Mouse (Mus musculus) forebrain, embryonic 15.5 days (tissue): ENCODE measurements around the gene Pkn3. TPM values are rescaled to one million over a fixed set of nuclear protein-coding genes. Genes with fewer than 3 reads are reported as not detected.
"Not testable (repeated sequence)": the region's sequence is repeated elsewhere in the genome, so short reads cannot be mapped to it uniquely, and the experiment has no call there.

Source experiments
- ATAC-seq: fragments of 200-750 bp; cut with Nextera tagmentation; replicated peaks from 2 replicates; pipeline ENCODE4 v1.8.0; 2017; ENCODE audit warnings: mild to moderate bottlenecking, moderate TSS enrichment, moderate library complexity
- H3K27ac ChIP-seq: fragments of 300-500 bp; sonication (generic); replicated peaks from 2 replicates; pipeline ENCODE4 v1.5.1; 2015; ENCODE audit warnings: mild to moderate bottlenecking, inconsistent platforms
- H3K27me3 ChIP-seq: fragments of 300-500 bp; sonication (generic); 2 replicates; pipeline ENCODE4 v1.6.1; 2015; ENCODE audit warnings: inconsistent platforms
- H3K36me3 ChIP-seq: fragments of 300-500 bp; sonication (generic); 2 replicates; pipeline ENCODE4 v1.6.1; 2015; ENCODE audit warnings: mild to moderate bottlenecking, inconsistent platforms
- H3K4me1 ChIP-seq: fragments of 300-500 bp; sonication (generic); 2 replicates; pipeline ENCODE4 v1.6.1; 2015; ENCODE audit warnings: inconsistent platforms
- H3K4me2 ChIP-seq: fragments of 300-500 bp; sonication (generic); replicated peaks from 2 replicates; pipeline ENCODE4 v1.6.1; 2015; ENCODE audit warnings: mild to moderate bottlenecking, inconsistent platforms
- H3K4me3 ChIP-seq: fragments of 300-500 bp; sonication (generic); 2 replicates; pipeline ENCODE4 v1.5.1; 2015; ENCODE audit warnings: mild to moderate bottlenecking, inconsistent platforms
- H3K9ac ChIP-seq: fragments of 300-500 bp; sonication (generic); replicated peaks from 2 replicates; pipeline ENCODE4 v1.6.1; 2015; ENCODE audit warnings: mild to moderate bottlenecking, inconsistent platforms
- H3K9me3 ChIP-seq: fragments of 300-500 bp; sonication (generic); 2 replicates; pipeline ENCODE4 v1.6.1; 2016; ENCODE audit warnings: inconsistent platforms
- WGBS: fragments of 180-500 bp; shearing (Covaris S2); methylation state at CpG from one replicate; pipeline ENCODE4 v1.1.7; 2015; ENCODE audit warnings: mixed read lengths; 5-methylcytosine and 5-hydroxymethylcytosine counted together
- polyA plus RNA-seq: library from polyadenylated mRNA; unstranded; fragments of >200 nt; fragmentation: Nextera tagmentation; extraction: Ambion mirVana; gene quantifications from 2 replicates; pipeline ENCODE4 v1.2.1, GENCODE M21; 2015

The Pkn3 gene
- polyA plus RNA-seq, 1 experiment from 2014 or later = 3.9 TPM

DNA sequence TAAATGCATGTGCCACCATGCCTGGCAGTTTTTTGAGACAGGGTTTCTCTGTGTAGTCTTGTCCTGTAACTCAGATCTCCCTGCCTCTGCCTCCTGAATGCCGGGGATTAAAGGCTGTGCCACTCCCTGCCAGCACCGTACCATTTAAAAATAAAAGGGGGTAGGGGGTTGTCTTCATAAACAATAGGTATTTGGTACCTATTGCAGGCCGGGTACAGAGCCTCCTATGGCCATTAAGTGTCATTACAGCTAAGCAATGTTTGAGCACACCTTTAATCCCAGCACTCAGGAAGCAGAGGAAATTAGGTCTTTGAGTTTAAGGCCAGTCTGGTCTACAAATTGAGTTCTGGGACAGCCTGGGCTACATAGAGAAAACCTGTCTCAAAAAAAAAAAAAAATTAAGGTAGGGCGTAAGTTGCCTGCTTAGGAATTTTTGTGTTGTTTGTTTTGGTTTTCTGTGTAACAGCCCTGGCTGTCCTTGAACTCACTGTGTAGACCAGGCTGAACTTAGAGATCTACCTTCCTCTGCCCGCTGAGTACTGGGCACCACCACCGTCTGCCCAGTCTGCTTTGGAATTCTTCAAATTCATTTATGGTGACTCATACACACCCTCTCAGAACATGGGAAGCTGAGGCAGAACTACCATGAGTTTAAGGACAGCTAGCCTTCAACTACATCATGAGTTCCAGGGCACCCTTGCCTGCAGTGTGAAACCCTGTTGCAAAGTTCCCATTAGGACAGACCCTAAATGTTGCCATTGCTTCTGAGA lies 25.3 kb upstream of the Pkn3 start:
- no peaks in the 10 kb centered on the region for H3K9me3 ChIP-seq
- H3K4me3 ChIP-seq = no peak overlapping the region
- H3K9ac ChIP-seq = no peak overlapping the region
- no peak for ATAC-seq
- H3K4me1 ChIP-seq = peaks cover 9% of the 10 kb centered on the region
- 44% methylated on average over 6 of the region's 6 CpGs for WGBS
- no peaks in the 10 kb centered on the region for H3K36me3 ChIP-seq
- no peak overlapping the region for H3K4me2 ChIP-seq
- no peak overlapping the region for H3K27ac ChIP-seq
- H3K27me3 ChIP-seq = peaks cover 9% of the 10 kb centered on the region; the same call in 1 of the 2 replicates

DNA sequence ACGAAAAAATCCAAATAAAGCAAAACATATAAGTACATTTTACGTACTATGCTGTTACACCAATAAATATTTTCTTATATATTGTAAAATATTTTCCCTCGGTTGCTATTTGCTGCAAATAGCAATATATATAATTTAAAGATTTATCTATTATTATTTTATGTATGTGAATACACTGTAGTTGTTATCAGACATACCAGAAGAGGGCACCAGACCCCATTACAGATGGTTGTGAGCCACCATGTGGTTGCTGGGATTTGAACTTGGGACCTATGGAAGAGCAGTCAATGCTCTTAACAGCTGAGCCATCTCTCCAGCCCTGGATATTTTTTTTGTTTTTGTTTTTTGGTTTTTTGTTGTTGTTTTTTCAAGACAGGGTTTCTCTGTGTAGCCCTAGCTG lies 22.2 kb upstream of the Pkn3 start:
- 91% methylated on average over 3 of the region's 3 CpGs for WGBS
- not testable (repeated sequence) for H3K4me1 ChIP-seq, H3K4me3 ChIP-seq, H3K9ac ChIP-seq, H3K36me3 ChIP-seq, H3K27me3 ChIP-seq, ATAC-seq, H3K4me2 ChIP-seq, H3K9me3 ChIP-seq, H3K27ac ChIP-seq

DNA sequence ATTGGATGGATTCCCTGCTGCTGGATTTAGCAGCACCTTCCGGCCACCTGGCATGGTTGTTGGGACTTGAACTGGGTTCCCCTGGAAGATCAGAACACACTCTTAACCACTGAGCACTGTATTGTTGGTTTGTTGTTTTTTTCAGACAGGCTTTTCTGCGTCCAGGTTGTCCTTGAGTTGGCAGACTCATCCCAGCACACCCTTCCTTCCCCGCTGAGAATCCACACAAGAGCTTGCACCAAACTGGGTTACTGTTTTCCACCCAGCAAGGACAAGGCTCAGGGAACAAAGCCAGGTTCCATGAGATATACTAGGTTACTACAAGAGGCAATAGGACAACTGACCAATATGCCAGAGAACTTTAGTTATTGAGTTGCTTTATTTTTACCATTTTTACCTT lies 20.7 kb upstream of the Pkn3 start:
- Histone ChIP-seq H3K4me2 (no peak overlapping the region), H3K9ac (no peak overlapping the region), H3K4me1 (peaks cover 8% of the 10 kb centered on the region), H3K9me3 (no peaks in the 10 kb centered on the region), H3K4me3 (no peak overlapping the region), H3K27ac (no peak overlapping the region), H3K36me3 (no peaks in the 10 kb centered on the region), H3K27me3 (peaks cover 9% of the 10 kb centered on the region; the same call in 1 of the 2 replicates)
- 83% methylated on average over 3 of the region's 3 CpGs for WGBS
- no peak for ATAC-seq

DNA sequence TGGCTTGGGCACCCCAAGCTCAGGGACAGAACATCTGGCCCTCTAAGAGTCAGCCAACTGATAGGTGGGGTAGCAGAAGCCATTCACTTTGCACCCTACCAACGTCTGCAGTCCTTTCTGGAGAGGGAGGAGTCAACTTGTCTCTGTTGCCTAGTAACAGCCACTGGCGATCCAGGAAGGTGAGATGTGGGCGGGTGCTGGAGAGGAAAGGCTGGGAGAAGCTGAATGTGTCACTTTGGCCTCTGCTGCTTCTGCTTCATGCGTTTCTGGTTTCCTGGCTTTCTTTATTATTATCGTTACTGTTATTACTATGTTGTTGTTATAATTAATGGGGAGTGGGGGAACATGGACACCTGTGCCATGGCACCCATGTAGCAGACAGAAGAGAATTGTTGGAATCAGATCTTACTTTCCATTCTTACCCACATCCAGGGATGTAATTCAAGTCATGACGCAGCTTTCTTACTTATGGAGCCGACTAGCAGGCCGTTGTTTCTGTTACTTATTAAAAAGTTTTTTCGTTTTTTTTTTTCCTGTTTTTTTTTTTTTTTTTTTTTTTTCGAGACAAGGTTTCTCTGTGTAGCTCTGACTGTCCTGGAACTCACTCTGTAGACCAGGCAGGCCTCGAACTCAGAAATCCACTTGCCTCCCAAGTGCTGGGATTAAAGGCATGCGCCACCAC lies 20.1 kb upstream of the Pkn3 start, which contains the start of gene Set:
Set (plus strand) TSS at position 156 of the 682 bp plus-strand sequence.
- ATAC-seq = no peak
- Histone ChIP-seq H3K4me3 (no peak within 1 kb of the TSS), H3K27me3 (peaks cover 9% of the 10 kb centered on the region; the same call in 1 of the 2 replicates), H3K27ac (no peak within 1 kb of the TSS), H3K4me2 (no peak within 1 kb of the TSS), H3K9ac (no peak within 1 kb of the TSS), H3K9me3 (no peaks in the 10 kb centered on the region), H3K36me3 (no peaks in the 10 kb centered on the region), H3K4me1 (peaks cover 13% of the 10 kb centered on the region)
- 56% methylated on average over 12 of the region's 12 CpGs for WGBS

DNA sequence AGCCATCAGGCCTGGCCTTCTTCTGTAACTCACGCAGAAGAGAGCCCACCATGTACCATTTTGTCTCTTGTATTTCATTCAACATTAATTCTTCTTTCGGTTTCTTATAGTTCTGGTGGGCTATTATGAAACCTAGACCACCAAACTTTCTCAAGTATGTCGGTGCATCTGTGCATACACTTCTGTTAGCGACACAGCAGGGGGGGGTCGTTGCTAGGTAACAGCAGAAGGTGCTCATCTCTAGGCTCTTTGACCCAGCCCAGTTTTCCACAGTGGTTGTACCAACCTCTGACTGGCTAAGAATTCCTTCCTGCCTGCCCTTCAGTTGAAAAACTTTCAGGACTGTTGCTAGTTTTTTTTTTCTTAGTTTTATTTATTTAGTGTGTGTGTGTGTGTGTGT lies 19.1 kb upstream of the Pkn3 start:
- Histone ChIP-seq H3K9me3 (no peaks in the 10 kb centered on the region), H3K4me2 (no peak overlapping the region), H3K27me3 (peaks cover 5% of the 10 kb centered on the region; the same call in 1 of the 2 replicates), H3K4me1 (peaks cover 24% of the 10 kb centered on the region), H3K27ac (no peak overlapping the region), H3K36me3 (no peaks in the 10 kb centered on the region), H3K4me3 (no peak overlapping the region), H3K9ac (no peak overlapping the region)
- 43% methylated on average over 5 of the region's 5 CpGs for WGBS
- ATAC-seq = no peak

DNA sequence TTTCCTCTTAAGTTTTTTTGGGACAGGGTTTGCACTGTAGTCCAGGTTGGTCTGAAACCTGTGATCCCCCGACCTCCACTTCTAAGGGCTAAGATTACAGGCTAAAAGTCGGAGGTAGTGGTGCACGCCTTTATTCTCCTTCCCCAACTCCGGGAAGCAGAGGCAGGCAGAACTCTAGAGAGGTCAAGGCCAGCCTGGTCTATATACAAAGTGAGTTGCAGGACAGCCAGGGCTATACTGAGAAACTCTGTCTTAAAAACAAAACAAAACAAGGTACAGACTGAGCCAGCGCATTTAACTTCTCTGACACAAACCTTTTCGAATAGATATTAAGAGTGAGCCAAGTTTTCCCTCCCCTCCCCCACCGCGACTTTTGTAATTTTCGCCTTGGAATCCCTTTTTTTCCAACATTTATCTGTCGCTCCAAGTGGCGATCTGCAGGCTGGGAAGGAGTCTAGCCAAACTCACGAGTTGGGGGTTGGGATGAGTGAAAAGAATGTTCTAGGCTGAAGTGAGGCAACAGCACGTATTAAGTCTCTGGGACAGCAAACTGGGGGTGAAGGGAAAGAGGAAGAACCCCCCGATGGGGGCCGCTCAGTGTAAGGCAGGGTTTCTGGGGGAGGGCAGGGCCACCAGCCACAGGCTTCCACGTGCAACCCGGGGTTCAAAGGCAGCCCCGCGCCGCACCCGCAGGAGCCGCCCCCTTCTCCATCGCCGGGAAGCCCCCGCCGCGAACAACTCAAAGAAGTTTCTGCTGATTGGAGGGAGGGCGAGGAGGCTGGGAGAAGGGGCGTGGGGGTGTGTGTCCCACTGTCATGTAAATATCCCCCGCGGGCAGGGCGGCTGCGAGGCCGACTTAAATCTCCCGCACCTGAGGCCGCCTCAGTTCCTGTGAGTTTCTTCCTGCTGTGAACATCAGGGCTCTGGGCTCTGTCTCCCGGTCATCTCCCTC lies 16.0 kb upstream of the Pkn3 start:
- Histone ChIP-seq H3K4me3 (peak overlapping the region; percentile 60), H3K9me3 (no peaks in the 10 kb centered on the region), H3K9ac (peak overlapping the region; percentile 57), H3K36me3 (no peaks in the 10 kb centered on the region), H3K27ac (peak overlapping the region; percentile 73), H3K4me1 (peaks cover 40% of the 10 kb centered on the region), H3K4me2 (peak overlapping the region; percentile 97), H3K27me3 (no peaks in the 10 kb centered on the region)
- WGBS = 11% methylated on average over 29 of the region's 37 CpGs
- ATAC-seq = no peak

DNA sequence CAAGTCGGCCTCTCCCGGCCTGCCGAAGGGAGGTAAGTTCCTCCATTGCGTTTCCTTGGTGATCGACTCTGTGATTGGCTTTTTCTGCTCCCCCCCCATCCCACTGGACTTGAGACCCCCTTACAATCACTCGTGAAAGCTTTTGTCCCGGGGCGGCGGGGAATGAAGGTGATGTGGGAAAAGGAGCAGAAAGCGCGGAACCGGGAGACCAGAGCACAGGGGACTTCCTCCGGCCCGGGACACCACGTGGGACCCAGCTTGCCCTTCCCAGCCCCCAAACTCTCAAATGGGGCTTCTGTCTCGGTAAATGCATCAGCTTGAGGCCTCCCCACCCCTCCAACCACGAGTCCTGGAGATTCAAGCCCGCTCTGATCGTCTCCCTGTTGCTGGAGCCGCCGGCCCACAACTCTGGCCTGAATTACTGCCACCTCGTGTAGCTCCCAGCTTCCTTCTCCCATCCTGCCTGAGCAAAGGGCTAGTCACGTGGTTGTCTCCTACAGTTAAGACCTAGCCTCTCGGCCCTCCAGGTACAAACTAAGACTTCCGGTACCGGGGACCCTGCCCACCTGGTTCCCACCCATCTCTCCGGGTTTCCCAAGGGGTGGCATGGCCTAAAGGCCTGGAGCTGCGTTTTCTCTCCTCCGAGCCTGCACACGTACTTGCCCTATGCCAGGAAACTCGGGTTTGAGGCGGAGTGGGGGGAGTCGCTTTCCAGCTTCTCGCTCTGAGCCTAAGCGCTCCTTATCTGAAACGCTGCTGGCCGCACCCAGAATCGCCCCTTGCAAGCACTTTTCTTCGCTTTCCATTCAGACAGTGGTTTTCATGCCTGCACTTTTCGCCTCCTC lies 15.0 kb upstream of the Pkn3 start:
- no peak for ATAC-seq
- H3K4me3 ChIP-seq = peak overlapping the region; percentile 60
- under 1% methylated on average over 40 of the region's 40 CpGs for WGBS
- peak overlapping the region; percentile 97 for H3K4me2 ChIP-seq
- no peaks in the 10 kb centered on the region for H3K36me3 ChIP-seq
- no peaks in the 10 kb centered on the region for H3K27me3 ChIP-seq
- H3K27ac ChIP-seq = peak overlapping the region; percentile 73
- H3K4me1 ChIP-seq = peaks cover 40% of the 10 kb centered on the region
- no peaks in the 10 kb centered on the region for H3K9me3 ChIP-seq
- peak overlapping the region; percentile 57 for H3K9ac ChIP-seq

DNA sequence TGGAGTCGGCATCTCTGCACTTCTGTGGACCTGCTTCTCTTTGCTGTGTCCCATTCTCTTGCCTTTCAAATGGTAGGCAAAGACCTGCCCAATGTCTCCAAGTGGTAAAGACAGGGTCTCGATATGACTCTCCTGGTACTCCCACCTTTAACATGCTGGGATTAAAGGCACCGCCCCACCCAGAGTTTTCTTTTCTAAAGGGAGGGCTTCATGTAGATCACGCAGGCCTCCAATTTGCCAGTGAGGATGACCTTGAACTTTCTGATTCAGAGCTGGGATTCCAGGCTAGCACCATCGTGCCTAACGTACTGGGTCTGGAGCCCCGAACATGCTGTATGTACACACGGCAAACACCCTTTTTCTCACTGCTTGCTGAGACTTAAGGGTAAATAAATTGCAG lies 14.2 kb upstream of the Pkn3 start:
- Histone ChIP-seq H3K9ac (peak overlapping the region; percentile 57), H3K4me3 (peak overlapping the region; percentile 60), H3K27ac (peak overlapping the region; percentile 73), H3K9me3 (no peaks in the 10 kb centered on the region), H3K4me2 (peak overlapping the region; percentile 97), H3K36me3 (no peaks in the 10 kb centered on the region; the same call in 1 of the 2 replicates), H3K27me3 (no peaks in the 10 kb centered on the region), H3K4me1 (peaks cover 46% of the 10 kb centered on the region)
- WGBS = 2% methylated on average over 8 of the region's 8 CpGs
- no peak for ATAC-seq

DNA sequence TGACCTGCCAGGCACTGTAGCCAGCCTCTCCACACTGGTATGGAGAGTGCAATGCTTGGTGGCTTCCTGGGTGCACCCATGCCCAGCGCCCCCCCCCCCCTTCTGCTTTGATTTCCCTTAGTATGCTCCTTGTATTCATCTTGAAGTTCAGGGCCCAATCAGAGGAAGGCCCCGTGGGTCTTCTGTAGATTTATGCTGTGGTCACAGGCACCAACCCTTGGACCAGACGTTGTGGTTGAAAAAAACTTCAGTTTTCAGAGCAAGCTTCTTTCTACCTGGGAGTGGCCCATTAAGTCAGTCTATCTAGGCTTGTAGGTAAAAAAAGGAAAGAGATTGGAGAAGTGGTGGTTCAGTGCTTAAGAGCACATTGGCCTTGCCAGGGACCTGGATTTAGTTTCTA lies 13.7 kb upstream of the Pkn3 start:
- H3K27ac ChIP-seq = no peak overlapping the region
- no peak overlapping the region for H3K4me3 ChIP-seq
- H3K9me3 ChIP-seq = no peaks in the 10 kb centered on the region
- H3K4me2 ChIP-seq = peak overlapping the region; percentile 97
- peaks cover 4% of the 10 kb centered on the region for H3K36me3 ChIP-seq
- no peaks in the 10 kb centered on the region for H3K27me3 ChIP-seq
- WGBS = 3% methylated on average over 3 of the region's 3 CpGs
- H3K4me1 ChIP-seq = peaks cover 51% of the 10 kb centered on the region
- no peak overlapping the region for H3K9ac ChIP-seq
- no peak for ATAC-seq

DNA sequence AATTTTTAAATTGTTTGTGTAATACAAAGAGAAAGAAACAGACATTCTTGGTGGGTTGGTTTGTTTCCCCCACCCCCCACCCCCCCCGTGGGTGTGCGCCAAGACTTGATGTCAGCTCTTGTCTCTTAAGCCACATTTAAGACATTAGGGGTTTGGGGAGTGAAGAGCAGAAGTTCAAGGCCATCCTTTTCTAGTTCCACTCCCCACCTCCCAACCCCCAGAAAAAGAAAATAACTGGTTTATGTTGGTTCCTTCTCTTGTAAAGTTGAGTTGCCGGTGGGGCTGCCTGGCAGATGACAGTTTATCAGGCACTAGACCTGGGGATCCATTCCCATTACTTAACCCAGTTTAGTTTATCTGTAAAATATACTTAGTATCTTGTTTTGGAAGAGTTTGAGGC lies 13.2 kb upstream of the Pkn3 start:
- Histone ChIP-seq H3K27me3 (no peaks in the 10 kb centered on the region), H3K4me2 (0 out of 2 replicates have a peak overlapping the region, but pooled peaks have one; percentile 97), H3K4me3 (no peak overlapping the region), H3K36me3 (peaks cover 9% of the 10 kb centered on the region), H3K27ac (no peak overlapping the region), H3K4me1 (peaks cover 51% of the 10 kb centered on the region), H3K9ac (no peak overlapping the region), H3K9me3 (no peaks in the 10 kb centered on the region)
- 49% methylated on average over 3 of the region's 3 CpGs for WGBS
- no peak for ATAC-seq
